17 mouse cellular contexts compared by ENCODE assay signal in genomic region chr1:75791509-75791908, GRCm38 (mm10).
"Had no signal": no experiment of that assay in that cellular context is flagged by ENCODE, and none has a peak within 500 bp of the region (broad histone marks: within the 10 kb centered on the region; RNA-seq: fewer than 3 reads in every experiment).

No protein-coding gene starts in this region.

- H3K4me1 ChIP-seq: stomach, embryonic 15.5 days had no signal

- H3K9ac ChIP-seq: neural tube, embryonic 12.5 days; neural tube, embryonic 13.5 days; neural tube, embryonic 15.5 days; stomach, embryonic 15.5 days had no signal

- H3K36me3 ChIP-seq: neural tube, embryonic 12.5 days; neural tube, embryonic 13.5 days; neural tube, embryonic 15.5 days; stomach, embryonic 15.5 days had no signal

- DNase-seq: retina, postnatal 1 day; right cerebral cortex, adult 18-20 months; right cerebral cortex, postnatal 14 days; right cerebral cortex, postnatal 25 days; right cerebral cortex, postnatal 4 days; spleen, adult 18-20 months; thymus, adult 18-20 months; thymus, adult 2 months; thymus, postnatal 14 days; thymus, postnatal 25 days; thymus, postnatal 36 days; thymus, postnatal 4 days had no signal

- H3K27ac ChIP-seq: neural tube, embryonic 12.5 days; neural tube, embryonic 13.5 days; neural tube, embryonic 15.5 days; stomach, embryonic 15.5 days; stomach, postnatal 0 days had no signal

- H3K4me2 ChIP-seq: neural tube, embryonic 12.5 days; neural tube, embryonic 13.5 days; neural tube, embryonic 15.5 days; stomach, embryonic 15.5 days had no signal

- H3K4me3 ChIP-seq: neural tube, embryonic 12.5 days; neural tube, embryonic 13.5 days; neural tube, embryonic 15.5 days; stomach, embryonic 15.5 days had no signal

- H3K27me3 ChIP-seq: neural tube, embryonic 12.5 days; neural tube, embryonic 13.5 days; neural tube, embryonic 15.5 days; stomach, embryonic 15.5 days had no signal

- H3K9me3 ChIP-seq: stomach, embryonic 15.5 days had no signal
